Mouse (Mus musculus) erythroid progenitor cell, adult 5-6 weeks (primary cell): ENCODE measurements around the gene Uck1. TPM values are rescaled to one million over a fixed set of nuclear protein-coding genes. Genes with fewer than 3 reads are reported as not detected.
"Not testable (repeated sequence)": the region's sequence is repeated elsewhere in the genome, so short reads cannot be mapped to it uniquely, and the experiment has no call there.

Experiments used
- ATAC-seq: replicated peaks from 2 replicates; pipeline ENCODE4 v1.8.0; 2016; ENCODE audit warnings: moderate number of reproducible peaks, mild to moderate bottlenecking, moderate TSS enrichment, inconsistent platforms; ENCODE audit not compliant: poor library complexity, low FRiP score, severe bottlenecking
- total RNA-seq, 2 experiments: library from RNA; stranded (forward) in 1 of 2; stranded (reverse) in 1 of 2; fragments of 150-400 nt in 1 of 2; fragments of 186-747, 209-891 nt in 1 of 2; gene quantifications; 2 replicates each; pipeline versions ENCODE4 v1.2.3 to v1.2.4; 2015 to 2017; ENCODE audit warnings: low replicate concordance in 2 of 2

Uck1 gene
- total RNA-seq (2015; ENCODE audit: low replicate concordance) (7.5 and 11.5 TPM in 2 replicates), total RNA-seq (2017; ENCODE audit: low replicate concordance) (20.4 and 20.9 TPM in 2 replicates)

GRCm38 (mm10) chr2:32259657-32260417 is at the start of gene Uck1:
Gene Uck1, minus strand, starts transcription at chr2:32260159.
- peak; percentile 94 for ATAC-seq

GRCm38 (mm10) chr2:32308870-32309568 is 49.1 kb upstream of the Uck1 start:
- no peak for ATAC-seq

GRCm38 (mm10) chr2:32307941-32308760 is 48.2 kb upstream of the Uck1 start:
- no peak; the same call in 1 of the 2 replicates for ATAC-seq

GRCm38 (mm10) chr2:32307247-32307798 is 47.4 kb upstream of the Uck1 start:
- no peak for ATAC-seq

GRCm38 (mm10) chr2:32306176-32306575 is 46.2 kb upstream of the Uck1 start:
- ATAC-seq: no peak

GRCm38 (mm10) chr2:32305668-32306067 is 45.7 kb upstream of the Uck1 start:
- no peak for ATAC-seq

GRCm38 (mm10) chr2:32304145-32304832 is 44.3 kb upstream of the Uck1 start:
- no peak for ATAC-seq

GRCm38 (mm10) chr2:32302952-32303351 is 43.0 kb upstream of the Uck1 start:
- ATAC-seq: no peak

- no peak for ATAC-seq
These were observed 39.5 kb upstream of the Uck1 start for GRCm38 (mm10) chr2:32299469-32299868.

GRCm38 (mm10) chr2:32295842-32296241 is 35.9 kb upstream of the Uck1 start:
- ATAC-seq: not testable (repeated sequence)

GRCm38 (mm10) chr2:32295285-32295684 is 35.3 kb upstream of the Uck1 start:
- ATAC-seq: no peak

GRCm38 (mm10) chr2:32294348-32294747 is 34.4 kb upstream of the Uck1 start:
- no peak for ATAC-seq

GRCm38 (mm10) chr2:32289578-32289977 is 29.6 kb upstream of the Uck1 start:
- ATAC-seq: peak; percentile 47; the same call in 1 of the 2 replicates

GRCm38 (mm10) chr2:32288371-32288931 is 28.5 kb upstream of the Uck1 start:
- ATAC-seq: peak; percentile 42

- peak; percentile 95 for ATAC-seq
These were observed 28.0 kb upstream of the Uck1 start, which contains the start of gene Swi5 for GRCm38 (mm10) chr2:32287923-32288367. Gene Swi5, minus strand, starts transcription at chr2:32288075.

- peak; percentile 18; the same call in 1 of the 2 replicates for ATAC-seq
These were observed 27.4 kb upstream of the Uck1 start, which contains the start of gene Golga2 for GRCm38 (mm10) chr2:32287334-32287840. Gene Golga2, plus strand, starts transcription at chr2:32287384.

GRCm38 (mm10) chr2:32283986-32284385 is 24.0 kb upstream of the Uck1 start:
- no peak for ATAC-seq

GRCm38 (mm10) chr2:32282727-32283126 is 22.8 kb upstream of the Uck1 start:
- peak; percentile 84 for ATAC-seq
